Mouse (Mus musculus) bone marrow macrophage, adult 2 months (primary cell): ENCODE data around the gene Ap3m1.

Experiments
- CTCF ChIP-seq: IDR thresholded peaks from 2 replicates; pipeline ENCODE4 v1.5.1; 2012; ENCODE audit warnings: low read depth, mild to moderate bottlenecking, low read length, moderate library complexity
- POLR2A ChIP-seq: IDR thresholded peaks from 2 replicates; pipeline ENCODE4 v1.6.1; 2012; ENCODE audit warnings: mild to moderate bottlenecking, low read depth, low read length, borderline replicate concordance

GRCm38 (mm10) chr14:21020435-21020834 is 31.9 kb downstream of the Ap3m1 start:
- TF ChIP-seq POLR2A = no peak
- no peak for TF ChIP-seq CTCF
